Mouse (Mus musculus): ENCODE results near the gene Slc17a6.

Slc17a6 gene

GRCm38 (mm10) chr7:51621694-51622145 is at the start of gene Slc17a6:
Gene Slc17a6, plus strand, starts transcription at chr7:51622006.
- DNase-seq (ENCODE audit: low read depth, low spot score): peak; percentile 87

DNA sequence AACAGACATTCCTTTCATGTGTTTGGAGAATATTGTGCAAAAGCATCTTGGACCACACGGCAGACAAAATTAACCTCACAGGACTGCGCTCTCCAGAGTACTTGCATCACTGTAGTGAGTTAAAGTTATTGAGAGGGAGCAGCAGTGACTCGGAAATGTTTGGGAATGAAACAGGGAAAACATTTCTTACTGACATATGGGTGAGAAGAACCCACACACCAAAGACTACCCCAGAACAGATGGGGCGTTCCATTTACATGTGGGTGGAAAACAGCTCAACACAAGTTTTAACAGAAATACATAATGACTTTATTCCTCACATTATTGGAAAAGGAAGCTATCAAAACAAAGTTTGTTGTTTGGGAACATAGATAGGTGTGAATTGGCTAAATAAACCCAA is 21.8 kb upstream of the Slc17a6 start:
- DNase-seq (ENCODE audit: low read depth, low spot score): no peak

DNA sequence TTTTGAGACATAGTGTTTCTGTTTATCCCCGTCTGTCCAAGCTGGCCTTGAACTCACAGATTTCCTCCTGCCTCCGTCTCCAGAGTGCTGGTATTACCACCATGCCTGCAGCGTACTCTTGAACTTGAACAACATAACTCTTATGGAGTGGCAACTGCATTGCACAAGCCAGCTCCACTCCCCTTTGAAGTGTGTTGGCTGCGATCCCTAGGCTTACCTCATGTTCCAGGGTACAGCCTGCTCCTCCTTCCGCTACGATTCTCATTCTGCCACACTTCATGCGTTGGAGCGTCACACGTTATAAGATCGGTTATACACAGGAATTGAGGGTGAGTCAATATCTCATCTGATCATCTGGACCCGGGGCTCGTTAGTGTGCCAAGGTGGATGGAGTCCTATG is 18.1 kb upstream of the Slc17a6 start:
- no peak for DNase-seq (ENCODE audit: low read depth, low spot score)

- peak; percentile 48 for DNase-seq (ENCODE audit: low read depth, low spot score)
Measured at GRCm38 (mm10) chr7:51614404-51614803, 7.4 kb upstream of the Slc17a6 start.

DNA sequence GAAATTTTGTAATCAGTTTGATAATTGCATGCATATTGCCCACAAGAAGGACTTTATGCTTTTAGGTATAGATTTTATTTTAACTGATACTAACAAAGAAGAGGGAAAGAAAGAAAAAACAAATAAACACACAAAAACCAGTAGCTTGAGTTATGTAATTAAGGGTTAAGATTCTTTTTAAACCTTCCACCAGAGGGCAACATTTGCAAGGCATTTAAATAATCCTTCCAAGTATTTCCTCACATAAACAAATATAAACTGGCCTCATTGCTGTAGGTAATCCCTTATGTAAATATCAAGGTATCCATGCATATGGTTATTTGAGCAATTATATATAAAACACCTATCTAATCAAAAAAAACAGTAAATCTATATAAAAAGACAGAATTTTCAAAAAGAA is 3.9 kb upstream of the Slc17a6 start:
- no peak for DNase-seq (ENCODE audit: low read depth, low spot score)

DNA sequence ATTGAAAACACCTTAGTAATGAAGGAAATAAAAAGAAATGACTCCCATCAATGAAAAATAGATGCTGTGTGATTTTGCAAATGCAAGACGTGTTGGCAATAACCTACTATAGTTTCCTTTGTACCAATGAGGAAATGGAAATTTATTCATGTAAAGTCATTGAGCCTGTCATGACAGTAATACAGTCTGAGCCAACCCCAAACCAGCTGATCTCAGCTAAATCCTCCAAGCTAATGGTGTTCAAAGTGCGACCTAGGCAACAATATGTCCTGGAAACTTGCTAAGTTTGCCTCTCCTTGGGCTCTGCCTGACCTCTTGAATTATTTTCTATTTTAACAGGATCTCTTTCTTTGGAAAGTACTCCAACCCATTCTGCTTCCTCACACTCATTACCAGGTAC is 3.4 kb upstream of the Slc17a6 start:
- no peak for DNase-seq (ENCODE audit: low read depth, low spot score)

GRCm38 (mm10) chr7:51619977-51620376 is 1.8 kb upstream of the Slc17a6 start:
- DNase-seq (ENCODE audit: low read depth, low spot score): no peak

- DNase-seq (ENCODE audit: low read depth, low spot score): no peak
Measured at GRCm38 (mm10) chr7:51622196-51622595, 390 bp downstream of the Slc17a6 start.

DNA sequence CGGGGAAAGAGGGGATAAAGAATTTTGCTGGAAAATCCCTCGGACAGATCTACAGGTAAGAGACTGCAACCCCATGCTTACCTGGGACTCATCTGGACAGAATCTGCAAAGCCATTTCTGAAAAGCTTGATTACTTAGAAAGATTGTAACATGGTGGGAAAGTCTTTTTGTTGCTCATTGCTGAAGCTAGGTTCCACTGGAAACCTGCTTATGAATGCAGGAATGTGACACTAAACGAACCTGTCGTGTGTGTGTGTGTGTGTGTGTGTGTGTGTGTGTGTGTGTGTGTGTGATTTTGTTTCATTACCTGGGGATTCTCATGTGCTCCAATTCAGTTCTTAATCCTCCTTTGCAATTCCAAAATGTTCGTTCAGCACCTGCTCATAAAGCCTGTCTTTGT is 860 bp downstream of the Slc17a6 start:
- no peak for DNase-seq (ENCODE audit: low read depth, low spot score)

DNA sequence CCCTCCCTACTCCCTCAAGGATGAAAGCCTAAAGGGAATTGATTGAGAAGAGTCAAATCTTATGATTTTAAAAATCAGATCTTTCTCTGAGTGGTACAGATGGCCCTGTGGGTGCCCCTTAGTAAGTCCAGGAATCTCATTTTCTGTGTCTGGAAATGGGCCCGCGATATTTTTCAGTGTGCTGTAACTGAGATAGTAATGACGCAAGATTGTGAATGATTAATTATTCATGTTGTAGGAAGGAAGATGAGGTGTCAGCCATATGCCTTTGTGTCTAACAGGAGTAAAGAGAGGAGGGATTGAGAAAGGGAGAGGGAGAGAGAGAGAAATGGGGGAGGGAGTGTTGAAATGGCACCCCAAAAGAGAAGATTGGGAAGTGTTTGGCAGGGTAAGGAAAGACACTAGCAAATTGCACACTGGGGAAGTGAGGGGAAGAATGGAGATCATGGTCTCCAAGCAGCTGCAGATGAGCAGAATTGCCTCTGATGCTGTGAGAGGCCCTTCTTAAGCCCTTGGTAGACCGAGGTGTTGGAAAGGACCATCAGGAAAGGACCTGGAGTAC is 2.6 kb downstream of the Slc17a6 start:
- no peak for DNase-seq (ENCODE audit: low read depth, low spot score)

- no peak for DNase-seq (ENCODE audit: low read depth, low spot score)
Measured at GRCm38 (mm10) chr7:51625161-51625560, 3.4 kb downstream of the Slc17a6 start.

DNA sequence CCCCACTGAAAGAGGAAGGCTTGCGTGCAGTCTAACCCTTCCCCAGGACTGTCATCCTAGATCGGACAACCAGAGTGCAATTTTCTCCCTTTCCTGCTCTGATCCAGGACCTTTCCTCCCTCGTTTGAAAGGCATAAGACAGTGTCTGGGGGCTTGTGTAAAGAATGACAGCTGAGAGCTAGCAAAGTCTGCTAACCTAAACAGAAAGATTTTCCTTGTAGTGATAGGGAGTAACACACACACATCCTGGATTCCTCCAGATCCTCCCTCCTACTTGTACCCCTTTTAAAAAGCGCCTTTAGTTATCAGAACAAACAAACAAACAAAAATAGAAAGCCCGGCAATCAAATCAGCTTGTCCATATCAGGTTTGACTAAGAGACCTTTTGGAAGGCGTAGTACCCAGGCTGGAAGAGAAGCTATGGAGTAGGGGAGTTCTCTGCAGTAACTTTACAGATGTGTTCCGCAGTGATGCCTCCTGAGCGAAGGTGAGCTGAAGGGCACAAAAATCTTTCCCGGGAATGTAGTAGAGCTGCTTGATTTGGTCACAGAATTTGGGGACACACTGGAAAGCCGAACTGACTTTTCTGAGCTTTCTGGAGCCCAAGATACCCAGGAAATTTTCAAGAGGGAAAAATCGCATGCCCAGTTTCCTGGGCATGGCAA is 3.9 kb downstream of the Slc17a6 start:
- no peak for DNase-seq (ENCODE audit: low read depth, low spot score)

DNA sequence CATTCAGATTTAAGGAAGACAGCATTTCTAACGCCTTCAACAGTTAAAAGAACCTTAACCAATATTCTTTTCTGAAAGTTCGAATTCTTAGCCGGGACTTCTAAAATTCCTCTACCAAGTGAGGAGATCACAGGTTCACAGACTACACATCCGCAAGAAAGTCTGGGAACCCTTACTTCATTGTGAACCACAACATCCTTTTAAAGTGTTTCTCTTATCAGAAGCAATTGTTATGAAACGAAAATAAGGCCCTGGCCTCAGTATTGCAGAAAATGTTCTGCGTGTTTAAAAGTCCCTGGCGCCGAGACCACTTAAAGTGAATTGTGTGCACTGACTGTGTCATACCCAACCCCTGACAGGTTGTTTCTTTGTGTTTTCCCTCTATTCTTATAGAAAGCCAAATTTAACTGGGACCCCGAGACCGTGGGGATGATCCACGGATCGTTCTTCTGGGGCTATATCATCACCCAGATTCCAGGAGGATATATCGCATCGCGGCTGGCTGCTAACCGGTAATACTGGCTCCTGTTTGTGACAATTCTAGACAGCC is 4.7 kb downstream of the Slc17a6 start:
- no peak for DNase-seq (ENCODE audit: low read depth, low spot score)

DNA sequence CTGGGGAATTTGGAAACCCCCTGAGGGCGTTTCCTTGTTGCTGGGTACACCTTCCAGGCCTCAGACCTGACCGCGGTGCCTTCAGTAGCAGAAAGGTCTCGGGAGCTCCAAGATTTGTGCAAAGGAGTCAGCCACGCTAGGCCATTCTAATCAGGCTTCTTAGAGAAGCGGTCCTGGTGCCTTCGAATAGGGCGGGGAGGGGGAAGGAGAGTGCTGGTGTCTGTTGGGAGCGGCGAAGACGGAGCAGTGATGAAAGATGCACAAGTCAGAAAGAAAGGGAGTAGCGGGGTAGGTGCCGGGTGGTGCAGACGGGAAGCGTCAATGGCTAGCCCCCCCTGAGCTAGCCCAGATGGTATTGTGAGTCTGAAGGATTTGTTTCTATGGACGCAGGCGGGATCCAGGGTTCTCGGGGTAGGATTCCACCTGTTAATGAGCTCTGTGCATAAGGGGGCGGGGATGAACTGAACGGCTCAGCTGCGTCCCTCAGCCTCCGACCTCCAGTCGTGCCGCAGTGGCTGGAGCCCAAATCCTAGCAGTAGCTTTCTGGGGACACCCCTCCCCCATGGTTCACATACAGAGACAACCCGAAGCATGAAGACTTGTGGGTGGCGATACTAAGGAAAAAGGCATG is 5.3 kb downstream of the Slc17a6 start:
- DNase-seq (ENCODE audit: low read depth, low spot score): peak; percentile 46

- no peak for DNase-seq (ENCODE audit: low read depth, low spot score)
Measured at GRCm38 (mm10) chr7:51627666-51628065, 5.9 kb downstream of the Slc17a6 start.

GRCm38 (mm10) chr7:51628349-51628748 is 6.5 kb downstream of the Slc17a6 start:
- no peak for DNase-seq (ENCODE audit: low read depth, low spot score)

- DNase-seq (ENCODE audit: low read depth, low spot score): no peak
Measured at GRCm38 (mm10) chr7:51629206-51629605, 7.4 kb downstream of the Slc17a6 start.

DNA sequence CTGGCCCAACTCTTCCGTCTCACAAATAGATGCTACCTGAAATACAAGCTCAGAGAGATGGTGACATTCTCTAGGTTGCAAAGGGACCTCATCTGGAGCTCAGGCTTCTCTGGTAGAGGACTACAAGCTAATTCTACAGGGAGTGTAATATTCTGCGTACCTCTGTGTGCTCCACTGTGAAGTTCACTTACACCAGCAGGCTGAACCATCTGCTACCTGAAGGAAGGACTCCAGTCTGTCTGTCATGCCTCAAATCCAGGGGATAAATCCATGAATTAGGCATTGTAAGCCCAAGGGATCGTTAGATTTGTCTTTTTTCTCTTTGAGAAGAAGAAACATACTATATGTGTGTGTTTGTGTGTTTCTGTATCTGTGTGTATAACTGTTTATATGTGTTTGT is 9.4 kb downstream of the Slc17a6 start:
- no peak for DNase-seq (ENCODE audit: low read depth, low spot score)

GRCm38 (mm10) chr7:51632543-51633229 is 10.9 kb downstream of the Slc17a6 start:
- no peak for DNase-seq (ENCODE audit: low read depth, low spot score)

DNA sequence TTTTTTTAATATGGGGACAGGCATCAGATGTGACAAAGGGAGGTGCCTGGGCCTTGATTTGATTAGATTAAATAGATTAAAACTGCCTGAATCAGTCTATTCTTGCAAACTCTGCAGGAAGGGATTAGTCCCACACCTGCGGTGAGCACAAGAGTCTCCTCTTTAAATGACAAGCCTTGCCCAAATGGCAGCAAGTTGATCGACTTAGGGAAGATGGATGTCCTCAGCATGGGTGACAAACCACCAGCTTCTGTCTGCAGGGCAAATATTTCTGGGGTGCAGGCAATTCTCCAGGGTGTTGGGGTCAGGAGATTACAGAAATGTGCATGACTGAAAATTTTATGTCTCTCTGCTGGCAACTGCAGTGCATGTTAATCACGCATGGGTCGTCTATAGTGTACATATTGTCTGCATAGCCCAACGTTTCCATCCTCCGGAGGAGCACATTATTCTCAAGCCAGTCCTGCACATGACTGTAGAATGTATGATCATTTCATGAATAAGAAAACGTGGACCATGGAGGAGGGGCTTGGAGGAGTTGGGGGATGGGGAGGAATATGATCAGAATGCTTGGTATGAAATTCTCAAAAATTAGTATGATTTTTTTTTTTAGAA is 11.5 kb downstream of the Slc17a6 start:
- DNase-seq (ENCODE audit: low read depth, low spot score): no peak

DNA sequence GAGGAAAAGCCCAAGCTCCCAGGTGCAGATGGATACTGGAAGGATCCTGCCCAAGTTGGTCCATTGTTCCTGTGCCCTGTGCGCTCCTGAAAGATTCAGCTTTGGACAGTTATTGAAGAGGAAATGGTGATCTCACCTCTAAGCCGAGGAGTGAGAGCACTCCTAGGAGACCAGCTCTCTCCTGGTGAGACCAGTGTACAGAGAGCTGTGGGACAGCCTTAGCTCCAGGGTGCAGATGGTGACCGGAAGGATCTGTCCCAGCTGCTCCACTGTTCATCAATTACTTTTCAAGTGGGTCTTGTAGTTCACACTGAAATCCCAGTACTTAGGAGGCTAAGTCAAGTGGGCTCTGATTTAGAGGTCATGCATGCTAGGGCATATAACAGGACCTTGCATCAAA is 35.3 kb downstream of the Slc17a6 start:
- DNase-seq (ENCODE audit: low read depth, low spot score): no peak

DNA sequence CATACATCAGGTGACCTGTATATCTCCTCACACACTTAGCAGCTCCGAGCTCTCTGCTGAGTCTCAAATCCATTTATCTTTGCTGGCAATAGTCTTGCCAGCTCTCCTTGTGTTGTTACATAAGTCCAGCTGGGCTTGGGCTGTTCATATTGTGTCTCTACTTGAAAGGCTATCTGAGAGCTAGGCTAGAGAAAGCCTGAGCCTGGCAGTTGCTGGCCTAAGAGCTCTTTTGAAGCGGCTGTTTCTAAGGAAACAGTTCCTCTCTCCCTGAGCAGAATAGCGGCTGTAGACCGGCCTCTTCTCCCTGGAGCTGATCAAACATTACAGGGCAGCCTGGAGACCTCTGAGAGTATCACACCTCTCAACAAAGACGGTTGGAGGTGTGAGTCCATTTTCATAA is 40.6 kb downstream of the Slc17a6 start:
- no peak for DNase-seq (ENCODE audit: low read depth, low spot score)
